Mouse (Mus musculus) liver, embryonic 11.5 days (tissue): ENCODE data around the gene Pzp. TPM values are rescaled to one million over a fixed set of nuclear protein-coding genes. Genes with fewer than 3 reads are reported as not detected.
A peak's percentile ranks its signal among the peaks of the same experiment; 100 is the strongest.

Source experiments
- ATAC-seq: fragments of 200-750 bp; cut with Nextera tagmentation; replicated peaks from 2 replicates; pipeline ENCODE4 v1.8.0; 2017; ENCODE audit warnings: moderate number of reproducible peaks, mild to moderate bottlenecking, moderate TSS enrichment, moderate library complexity; ENCODE audit not compliant: low FRiP score
- DNase-seq: peaks from one replicate; pipeline ENCODE4 v3.0.0-alpha.2; 2017; ENCODE audit warnings: low spot score
- H3K27ac ChIP-seq: fragments of 300-500 bp; sonication (generic); 2 replicates; pipeline ENCODE4 v1.5.1; 2014; ENCODE audit warnings: mild to moderate bottlenecking, low read depth, low read length, control low read depth
- H3K27me3 ChIP-seq: fragments of 300-500 bp; sonication (generic); replicated peaks from 2 replicates; pipeline ENCODE4 v1.6.1; 2014; ENCODE audit warnings: low read length, mixed read lengths; ENCODE audit not compliant: control insufficient read depth, insufficient read depth
- H3K36me3 ChIP-seq: fragments of 300-500 bp; sonication (generic); 2 replicates; pipeline ENCODE4 v1.6.1; 2014; ENCODE audit warnings: mild to moderate bottlenecking, low read length, moderate library complexity, mixed read lengths; ENCODE audit not compliant: control insufficient read depth, insufficient read depth
- H3K4me1 ChIP-seq: fragments of 300-500 bp; sonication (generic); replicated peaks from 2 replicates; pipeline ENCODE4 v1.6.1; 2014; ENCODE audit warnings: low read length, mixed read lengths; ENCODE audit not compliant: control insufficient read depth, insufficient read depth
- H3K4me2 ChIP-seq: fragments of 300-500 bp; sonication (generic); 2 replicates; pipeline ENCODE4 v1.6.1; 2014; ENCODE audit warnings: mild to moderate bottlenecking, control low read depth, moderate library complexity
- H3K4me3 ChIP-seq: fragments of 300-500 bp; sonication (generic); 2 replicates; pipeline ENCODE4 v1.5.1; 2014; ENCODE audit warnings: low read depth, low read length, control low read depth
- H3K9ac ChIP-seq: fragments of 300-500 bp; sonication (generic); 2 replicates; pipeline ENCODE4 v1.6.1; 2014; ENCODE audit warnings: low read depth, low read length, control low read depth
- H3K9me3 ChIP-seq: fragments of 300-500 bp; sonication (generic); 2 replicates; pipeline ENCODE4 v1.6.1; 2016; ENCODE audit warnings: low read length, inconsistent platforms, mixed read lengths; ENCODE audit not compliant: control insufficient read depth
- WGBS: fragments of 180-500 bp; shearing (Covaris S2); extraction: QIAGEN DNeasy Blood & Tissue Kit; methylation state at CpG from one replicate; pipeline ENCODE4 v1.1.7; 2014; 5-methylcytosine and 5-hydroxymethylcytosine counted together
- polyA plus RNA-seq: library from polyadenylated mRNA; unstranded; fragments of >200 nt; fragmentation: Nextera tagmentation; extraction: Ambion mirVana; gene quantifications from 2 replicates; pipeline ENCODE4 v1.2.1, GENCODE M21; 2014

Pzp gene
- polyA plus RNA-seq, 1 experiment from 2014 or later: 17.8 TPM

DNA sequence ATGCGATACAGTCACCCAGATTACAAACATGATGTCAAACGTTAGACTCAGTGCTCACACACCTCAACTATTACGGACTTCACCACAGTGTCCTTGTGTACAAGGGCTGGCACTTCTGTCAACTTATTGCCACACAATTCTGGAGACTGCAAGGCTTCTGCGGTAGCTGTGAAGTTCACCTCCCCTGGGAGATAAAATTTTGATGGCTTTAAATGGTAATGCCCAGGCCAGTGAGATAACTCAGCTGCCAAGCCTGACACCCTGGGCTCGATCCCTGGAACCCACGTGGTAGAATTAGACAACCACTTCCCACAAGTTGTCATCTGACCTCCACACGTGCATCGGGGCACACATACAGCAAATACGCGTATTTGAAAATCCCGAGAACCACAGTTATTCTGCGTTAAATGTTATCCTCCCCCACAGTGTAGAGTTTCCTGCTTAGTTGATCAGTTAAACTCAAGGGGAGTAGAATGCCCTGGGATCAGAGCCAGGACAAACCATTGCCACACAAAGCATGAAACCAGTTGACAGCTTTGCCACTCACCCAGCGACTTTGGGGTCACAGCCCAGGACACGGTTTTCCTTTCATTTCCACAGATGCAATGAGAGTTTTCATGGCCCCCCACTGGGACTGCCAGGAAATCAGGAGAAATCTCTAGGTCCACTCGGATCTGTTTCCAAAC is 31.7 kb downstream of the Pzp start:
- no peak overlapping the region for H3K4me3 ChIP-seq
- no peaks in the 10 kb centered on the region for H3K9me3 ChIP-seq
- DNase-seq: no peak
- H3K9ac ChIP-seq: no peak overlapping the region
- 75% methylated on average over 15 of the region's 15 CpGs for WGBS
- ATAC-seq: no peak
- no peak overlapping the region for H3K27ac ChIP-seq
- H3K4me1 ChIP-seq: no peaks in the 10 kb centered on the region
- H3K36me3 ChIP-seq: no peaks in the 10 kb centered on the region
- no peak overlapping the region for H3K4me2 ChIP-seq
- H3K27me3 ChIP-seq: no peaks in the 10 kb centered on the region

DNA sequence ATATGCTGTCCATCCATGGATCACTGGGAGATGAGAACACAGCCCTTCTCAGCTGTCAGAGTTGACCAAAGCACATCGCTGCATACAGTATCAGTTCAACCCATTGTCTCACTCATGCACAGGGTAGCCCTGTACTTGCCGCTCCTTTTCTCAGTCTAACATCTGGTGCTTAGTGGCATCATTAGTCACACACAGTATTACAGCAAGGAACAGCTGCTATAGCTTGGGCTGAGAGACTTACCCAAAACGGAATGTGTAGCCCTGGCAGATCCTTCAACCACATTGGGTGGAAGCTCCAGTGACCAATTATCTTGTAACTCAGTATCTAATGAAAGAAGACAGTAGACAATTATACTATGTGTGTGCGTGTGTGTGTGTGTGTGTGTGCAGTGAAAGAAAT is 34.6 kb downstream of the Pzp start:
- no peak overlapping the region for H3K4me3 ChIP-seq
- no peaks in the 10 kb centered on the region for H3K27me3 ChIP-seq
- H3K9me3 ChIP-seq: no peaks in the 10 kb centered on the region
- no peak overlapping the region for H3K9ac ChIP-seq
- DNase-seq (no peak), ATAC-seq (no peak)
- 78% methylated on average over 4 of the region's 4 CpGs for WGBS
- no peak overlapping the region for H3K4me2 ChIP-seq
- no peak overlapping the region for H3K27ac ChIP-seq
- H3K36me3 ChIP-seq: no peaks in the 10 kb centered on the region
- H3K4me1 ChIP-seq: no peaks in the 10 kb centered on the region

DNA sequence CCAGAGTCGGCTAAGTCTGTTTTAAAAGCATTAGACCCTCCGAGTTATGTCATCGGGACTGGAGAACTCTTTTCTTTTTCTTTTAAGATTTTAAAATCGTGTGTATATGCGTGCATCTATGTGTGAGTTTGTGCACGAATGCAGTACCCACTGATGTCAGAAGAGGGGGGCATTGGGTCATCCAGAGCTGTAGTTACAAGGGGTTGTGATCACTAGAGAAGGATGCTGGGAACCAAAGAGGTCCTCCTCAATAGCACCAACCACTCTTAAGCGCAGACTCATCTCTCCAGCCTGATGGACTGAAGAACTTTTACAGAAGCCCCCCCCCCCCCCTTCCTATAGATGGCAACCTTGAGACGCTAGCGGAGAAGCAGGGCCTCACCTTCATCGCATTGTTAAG is 36.4 kb downstream of the Pzp start:
- Histone ChIP-seq H3K9ac (no peak overlapping the region), H3K36me3 (no peaks in the 10 kb centered on the region), H3K4me2 (no peak overlapping the region), H3K27ac (no peak overlapping the region), H3K4me3 (no peak overlapping the region), H3K4me1 (no peaks in the 10 kb centered on the region), H3K27me3 (no peaks in the 10 kb centered on the region), H3K9me3 (no peaks in the 10 kb centered on the region)
- ATAC-seq: no peak
- 91% methylated on average over 10 of the region's 10 CpGs for WGBS
- no peak for DNase-seq

- Histone ChIP-seq H3K27ac (no peak overlapping the region), H3K9me3 (no peaks in the 10 kb centered on the region)
- WGBS: 83% methylated on average over 11 of the region's 11 CpGs
These were observed 38.8 kb downstream of the Pzp start for GRCm38 (mm10) chr6:128487736-128488135.

DNA sequence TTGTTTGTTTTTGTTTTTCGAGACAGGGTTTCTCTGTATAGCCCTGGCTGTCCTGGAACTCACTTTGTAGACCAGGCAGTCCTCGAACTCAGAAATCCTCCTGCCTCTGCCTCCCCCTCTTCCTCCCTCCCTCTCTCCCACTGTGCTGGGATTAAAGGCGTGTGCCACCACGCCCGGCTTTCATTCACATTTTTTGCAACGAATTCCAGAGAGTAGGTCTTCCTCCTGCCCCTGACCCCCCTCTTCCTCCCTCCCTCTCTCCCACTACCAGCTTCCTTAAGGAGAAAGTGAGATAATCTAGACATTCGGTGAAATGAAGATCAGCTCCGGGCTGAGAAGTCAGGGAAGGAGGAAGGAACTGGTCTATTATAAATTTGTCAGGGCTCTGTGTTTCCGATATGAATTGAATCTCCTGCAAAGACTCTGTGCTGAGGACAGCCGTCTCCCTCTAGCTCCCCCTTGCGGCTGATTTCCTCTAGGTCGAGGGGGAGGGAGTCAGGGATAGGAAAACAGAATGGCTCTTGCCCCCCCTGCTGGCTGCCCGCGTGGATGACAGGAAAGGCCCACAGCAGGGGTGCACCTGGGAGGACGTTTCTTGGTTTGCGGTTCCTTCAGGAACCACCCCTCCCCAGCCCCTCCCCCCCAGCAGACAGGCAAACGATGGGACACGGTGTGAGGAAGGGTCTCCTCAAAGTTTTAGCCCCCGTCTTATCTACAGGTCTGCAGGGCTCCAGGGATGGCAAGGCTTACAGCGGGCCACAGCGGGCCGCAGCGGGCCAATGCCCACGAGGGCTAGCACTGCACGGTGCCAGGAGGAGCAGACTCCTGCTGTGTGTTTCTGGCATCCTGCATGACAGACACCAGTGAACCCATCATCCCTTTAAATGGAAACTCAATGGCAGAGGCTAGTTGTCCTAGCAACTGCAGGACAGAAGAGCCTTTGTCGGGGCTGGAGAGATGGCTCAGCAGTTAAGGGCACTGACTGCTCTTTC is 46.8 kb downstream of the Pzp start:
- 16% methylated on average over 26 of the region's 26 CpGs for WGBS
- 0 out of 2 replicates have a peak overlapping the region, but pooled peaks have one; percentile 30 for H3K9ac ChIP-seq

More at GRCm38 (mm10) chr6:128487736-128488135, 38.8 kb downstream of the Pzp start:
- no peaks in the 10 kb centered on the region for H3K4me1 ChIP-seq
- H3K4me2 ChIP-seq: no peak overlapping the region
- DNase-seq (no peak), ATAC-seq (no peak)
- H3K4me3 ChIP-seq: no peak overlapping the region
- no peaks in the 10 kb centered on the region for H3K27me3 ChIP-seq
- no peaks in the 10 kb centered on the region for H3K36me3 ChIP-seq
- H3K9ac ChIP-seq: no peak overlapping the region

GRCm38 (mm10) chr6:128477495-128477894 is 49.0 kb downstream of the Pzp start:
- H3K27ac ChIP-seq: no peak overlapping the region
- H3K9ac ChIP-seq: no peak overlapping the region
- H3K36me3 ChIP-seq: no peaks in the 10 kb centered on the region
- no peak for ATAC-seq
- peaks cover 2% of the 10 kb centered on the region; the same call in 1 of the 2 replicates for H3K27me3 ChIP-seq
- H3K4me2 ChIP-seq: no peak overlapping the region
- no peak overlapping the region for H3K4me3 ChIP-seq
- no peaks in the 10 kb centered on the region for H3K9me3 ChIP-seq
- 19% methylated on average over 4 of the region's 4 CpGs for WGBS
- DNase-seq: no peak
- H3K4me1 ChIP-seq: no peaks in the 10 kb centered on the region

More for the DNA sequence above, 46.8 kb downstream of the Pzp start:
- Histone ChIP-seq H3K27me3 (peaks cover 2% of the 10 kb centered on the region; the same call in 1 of the 2 replicates), H3K4me1 (no peaks in the 10 kb centered on the region), H3K4me2 (peak overlapping the region; percentile 49), H3K9me3 (no peaks in the 10 kb centered on the region), H3K27ac (no peak overlapping the region), H3K36me3 (no peaks in the 10 kb centered on the region), H3K4me3 (no peak overlapping the region)
- peak; percentile 91 for ATAC-seq
- peak; percentile 95 for DNase-seq

DNA sequence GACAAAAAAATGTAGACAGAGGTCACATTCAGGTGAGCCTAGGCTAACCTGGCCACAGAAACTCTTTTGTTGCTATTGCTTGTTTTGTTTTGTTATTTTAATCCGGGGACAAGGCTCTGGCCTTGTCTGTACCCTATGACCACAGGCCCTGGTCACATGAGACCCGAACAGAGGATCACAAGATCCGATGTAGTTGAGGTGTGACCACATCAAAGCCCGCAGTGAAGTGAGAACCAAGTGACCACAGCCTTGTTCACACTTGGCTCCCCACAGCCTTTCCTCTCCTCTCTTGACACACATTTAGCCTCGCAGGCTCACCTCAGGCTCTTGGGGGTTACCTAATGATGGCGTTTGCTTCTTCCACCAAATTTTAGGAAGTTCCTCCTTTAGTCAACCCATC is 52.4 kb downstream of the Pzp start:
- Histone ChIP-seq H3K4me1 (no peaks in the 10 kb centered on the region), H3K36me3 (no peaks in the 10 kb centered on the region), H3K9me3 (no peaks in the 10 kb centered on the region), H3K9ac (no peak overlapping the region), H3K4me2 (no peak overlapping the region), H3K4me3 (no peak overlapping the region), H3K27ac (no peak overlapping the region), H3K27me3 (no peaks in the 10 kb centered on the region)
- ATAC-seq: no peak
- no peak for DNase-seq
- 77% methylated on average over 6 of the region's 6 CpGs for WGBS

GRCm38 (mm10) chr6:128469451-128469850 is 57.1 kb downstream of the Pzp start:
- Histone ChIP-seq H3K4me3 (no peak overlapping the region), H3K27ac (no peak overlapping the region), H3K9ac (no peak overlapping the region), H3K4me2 (peak overlapping the region; percentile 20; the same call in 1 of the 2 replicates), H3K36me3 (no peaks in the 10 kb centered on the region), H3K27me3 (no peaks in the 10 kb centered on the region), H3K9me3 (no peaks in the 10 kb centered on the region), H3K4me1 (peaks cover 8% of the 10 kb centered on the region)
- ATAC-seq (peak; percentile 37; the same call in 1 of the 2 replicates), DNase-seq (peak; percentile 68)
- 8% methylated on average over 11 of the region's 12 CpGs for WGBS
